In the genomic region with DNA sequence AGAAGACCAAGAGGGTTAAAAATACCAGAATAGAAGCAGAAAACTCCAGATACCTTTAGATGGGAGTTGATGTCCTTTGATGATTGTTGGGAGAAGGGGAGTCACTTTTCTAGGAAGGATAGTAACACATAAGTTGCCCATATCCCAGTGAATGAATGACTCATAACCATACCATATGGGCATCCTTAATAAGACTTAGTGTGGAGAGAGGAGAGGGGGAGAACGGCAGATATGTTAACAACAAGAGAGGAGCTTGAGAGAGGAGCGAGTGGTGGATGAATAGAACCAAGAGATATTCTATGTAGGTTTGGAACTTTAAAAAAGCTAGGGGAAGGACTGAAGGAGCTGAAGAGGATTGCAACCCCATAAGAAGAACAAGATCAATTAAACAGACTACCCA, we compare ENCODE assay signal across 35 mouse cellular contexts.
"Had no signal": no experiment of that assay in that cellular context is flagged by ENCODE, and none has a peak within 500 bp of the region (broad histone marks: within the 10 kb centered on the region; RNA-seq: fewer than 3 reads in every experiment).

No protein-coding gene starts in this region.

- H3K4me2 ChIP-seq: heart, embryonic 12.5 days; heart, embryonic 13.5 days; heart, embryonic 15.5 days; hindbrain, embryonic 12.5 days; hindbrain, embryonic 13.5 days; hindbrain, embryonic 14.5 days; hindbrain, embryonic 15.5 days; intestine, embryonic 15.5 days; kidney, embryonic 15.5 days had no signal

- H3K27ac ChIP-seq: heart, embryonic 10.5 days; heart, embryonic 13.5 days; heart, embryonic 15.5 days; hindbrain, embryonic 10.5 days; hindbrain, embryonic 12.5 days; hindbrain, embryonic 13.5 days; hindbrain, embryonic 14.5 days; hindbrain, embryonic 15.5 days; hindbrain, postnatal 0 days; intestine, embryonic 15.5 days; kidney, embryonic 15.5 days; kidney, postnatal 0 days; layer of hippocampus, adult 2 months; left cerebral cortex, adult 2 months had no signal

- H3K36me3 ChIP-seq: heart, embryonic 10.5 days; heart, embryonic 12.5 days; heart, embryonic 13.5 days; heart, embryonic 15.5 days; hindbrain, embryonic 10.5 days; hindbrain, embryonic 12.5 days; hindbrain, embryonic 13.5 days; hindbrain, embryonic 15.5 days; intestine, embryonic 15.5 days; kidney, embryonic 15.5 days had no signal

- H3K4me1 ChIP-seq: heart, embryonic 10.5 days; heart, embryonic 12.5 days; heart, embryonic 13.5 days; heart, embryonic 15.5 days; hindbrain, embryonic 10.5 days; hindbrain, embryonic 15.5 days; intestine, embryonic 15.5 days; kidney, embryonic 15.5 days had no signal

- H3K9me3 ChIP-seq: heart, embryonic 10.5 days; heart, embryonic 12.5 days; heart, embryonic 13.5 days; heart, embryonic 15.5 days; hindbrain, embryonic 10.5 days; hindbrain, embryonic 12.5 days; hindbrain, embryonic 13.5 days; hindbrain, embryonic 15.5 days; intestine, embryonic 15.5 days; kidney, embryonic 15.5 days had no signal

- H3K27me3 ChIP-seq: heart, embryonic 12.5 days; heart, embryonic 13.5 days; heart, embryonic 15.5 days; hindbrain, embryonic 12.5 days; hindbrain, embryonic 13.5 days; hindbrain, embryonic 15.5 days; intestine, embryonic 15.5 days; kidney, embryonic 15.5 days had no signal

- ATAC-seq: hindbrain, embryonic 16.5 days; hindbrain, postnatal 0 days; inflammation-experienced regulatory T-cells, adult 6 months; intestine, embryonic 15.5 days; intestine, embryonic 16.5 days; intestine, postnatal 0 days had no signal

- DNase-seq: heart, postnatal 10 days; heart, postnatal 14 days; heart, postnatal 36 days; heart, postnatal 4 days; kidney, adult 11 months; kidney, adult 18-20 months; kidney, adult 2 months; kidney, adult 8-10 months; kidney, adult 9 months; kidney, postnatal 10 days; kidney, postnatal 14 days; kidney, postnatal 25 days; kidney, postnatal 36 days; kidney, postnatal 4 days; layer of hippocampus, adult 9-11 months; layer of hippocampus, postnatal 36 days had no signal

- H3K9ac ChIP-seq: heart, embryonic 12.5 days; heart, embryonic 13.5 days; heart, embryonic 15.5 days; hindbrain, embryonic 12.5 days; hindbrain, embryonic 13.5 days; hindbrain, embryonic 14.5 days; hindbrain, embryonic 15.5 days; intestine, embryonic 15.5 days; kidney, embryonic 15.5 days had no signal

- H3K4me3 ChIP-seq: heart, embryonic 10.5 days; heart, embryonic 12.5 days; heart, embryonic 13.5 days; heart, embryonic 15.5 days; hindbrain, embryonic 10.5 days; hindbrain, embryonic 12.5 days; hindbrain, embryonic 13.5 days; hindbrain, embryonic 15.5 days; intestine, embryonic 15.5 days; kidney, embryonic 15.5 days; layer of hippocampus, adult 2 months; left cerebral cortex, adult 2 months had no signal
